Mouse (Mus musculus) ES-CJ7 (cell line): ENCODE measurements around the gene Sec11a.
A peak's percentile ranks its signal among the peaks of the same experiment; 100 is the strongest.
"Not testable (repeated sequence)": the region's sequence is repeated elsewhere in the genome, so short reads cannot be mapped to it uniquely, and the experiment has no call there.

Experiments
- DNase-seq: peaks from one replicate; pipeline ENCODE4 v3.0.0; 2011; ENCODE audit warnings: low read depth, low spot score

The Sec11a gene

DNA sequence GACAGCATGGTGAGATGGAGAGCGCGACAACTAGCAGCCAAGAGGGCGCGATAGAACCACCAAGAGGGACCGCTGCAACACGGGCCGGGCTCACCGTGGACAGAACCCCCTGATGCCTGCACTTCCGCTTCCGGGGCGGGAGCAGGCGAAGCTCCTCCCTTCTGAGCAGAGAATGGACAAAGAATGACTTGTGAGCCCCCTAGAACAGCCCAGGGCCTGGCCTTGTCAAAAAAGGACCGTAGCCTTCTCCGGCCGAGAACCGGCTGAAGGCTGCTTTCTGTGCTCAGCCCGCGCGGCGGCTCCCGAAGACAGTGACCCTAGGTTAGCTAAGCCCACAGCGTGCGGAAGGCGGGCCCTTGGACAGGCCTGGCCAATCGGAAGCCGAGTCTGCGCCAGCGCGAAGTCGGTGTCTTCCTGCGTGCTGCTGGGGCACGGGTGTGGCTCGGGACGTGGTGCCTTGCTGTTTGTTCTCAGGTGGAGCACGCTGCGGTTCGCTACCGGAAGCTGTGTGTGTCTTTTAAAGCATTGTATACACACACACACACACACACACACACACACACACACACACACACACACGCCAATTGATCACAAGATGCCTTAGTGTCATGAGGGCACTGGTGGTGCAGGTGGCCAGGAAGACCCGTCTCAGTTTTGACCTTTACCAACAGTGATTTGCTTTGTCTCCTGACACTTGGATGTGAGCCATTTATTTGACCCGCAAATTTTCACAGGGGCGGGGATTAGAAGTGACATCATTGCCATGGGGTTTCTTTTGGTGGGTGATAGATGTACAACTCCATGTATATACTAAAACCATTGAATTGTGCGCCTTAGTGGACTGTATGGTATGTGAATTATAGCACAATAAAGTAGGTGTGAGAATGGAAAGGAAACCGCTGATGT, at the start of gene Sec11a:
Gene Sec11a, minus strand, starts transcription at position 336 of the 906 bp plus-strand sequence.
- DNase-seq: peak; percentile 95

DNA sequence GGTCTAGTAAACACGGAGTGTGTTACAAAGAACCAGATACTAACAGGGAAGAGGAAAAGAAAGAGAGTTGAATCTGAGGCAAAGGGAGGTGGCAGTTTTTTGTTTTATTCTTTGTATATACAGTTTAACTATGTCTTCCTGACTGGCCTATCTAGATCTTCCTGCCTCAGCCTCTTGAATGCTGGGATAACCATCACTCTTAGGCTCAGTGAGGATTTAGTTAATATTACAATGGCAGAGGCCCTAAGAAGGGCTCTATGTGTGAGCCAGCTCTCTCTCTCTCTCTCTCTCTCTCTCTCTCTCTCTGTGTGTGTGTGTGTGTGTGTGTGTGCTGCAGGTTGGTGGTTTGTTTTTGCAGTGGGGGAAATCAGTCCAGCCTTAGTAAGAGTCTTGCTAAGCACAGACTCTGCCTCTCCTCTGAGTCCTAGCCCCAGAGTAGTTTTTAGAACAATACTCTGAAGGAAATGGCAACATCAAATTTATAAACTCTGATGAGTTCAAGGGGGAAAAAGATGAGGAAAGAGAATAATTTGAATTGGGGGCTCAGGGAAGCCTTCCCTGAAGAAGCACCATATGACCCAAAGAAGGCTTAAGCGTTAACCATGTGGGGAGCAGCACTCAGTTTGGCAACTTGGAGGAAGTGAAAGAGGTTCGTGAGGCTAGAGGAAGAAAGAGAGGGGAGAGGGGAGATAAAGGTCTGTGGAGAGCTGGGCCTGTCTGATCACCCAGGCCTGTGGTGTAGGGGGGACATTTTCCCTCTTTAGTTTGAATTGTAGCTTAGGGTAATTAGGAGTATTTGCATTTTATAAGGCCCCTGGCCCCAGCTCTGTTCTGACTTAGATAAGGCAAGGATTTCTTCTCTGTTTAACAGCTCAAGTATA, 47.9 kb upstream of the Sec11a start:
- DNase-seq: no peak

DNA sequence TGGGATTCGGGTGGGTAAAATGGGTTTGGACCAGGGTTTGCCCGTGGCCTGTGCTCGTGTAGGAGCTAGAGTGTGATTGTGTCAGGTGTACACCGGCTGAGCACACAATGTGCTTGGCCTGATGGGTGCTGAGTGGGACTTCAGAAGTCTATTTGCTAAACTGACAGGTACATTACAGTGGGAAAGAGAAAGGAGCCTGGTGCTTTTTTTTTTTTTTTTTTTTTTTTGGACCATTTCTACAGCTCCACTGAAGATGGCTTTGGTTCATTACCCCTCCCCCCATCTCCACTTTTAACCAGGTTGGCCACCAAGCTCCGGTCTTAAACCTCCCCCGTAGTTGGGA, 47.1 kb upstream of the Sec11a start:
- no peak for DNase-seq

GRCm38 (mm10) chr7:80993834-80994662, 46.5 kb upstream of the Sec11a start:
- no peak for DNase-seq

GRCm38 (mm10) chr7:80992980-80993833, 45.6 kb upstream of the Sec11a start, which contains the start of gene Zfp592:
TSS of gene Zfp592 (plus strand) at chr7:80993681.
- peak; percentile 24 for DNase-seq

- DNase-seq: no peak
Observed at GRCm38 (mm10) chr7:80992631-80992979, 45.0 kb upstream of the Sec11a start.

DNA sequence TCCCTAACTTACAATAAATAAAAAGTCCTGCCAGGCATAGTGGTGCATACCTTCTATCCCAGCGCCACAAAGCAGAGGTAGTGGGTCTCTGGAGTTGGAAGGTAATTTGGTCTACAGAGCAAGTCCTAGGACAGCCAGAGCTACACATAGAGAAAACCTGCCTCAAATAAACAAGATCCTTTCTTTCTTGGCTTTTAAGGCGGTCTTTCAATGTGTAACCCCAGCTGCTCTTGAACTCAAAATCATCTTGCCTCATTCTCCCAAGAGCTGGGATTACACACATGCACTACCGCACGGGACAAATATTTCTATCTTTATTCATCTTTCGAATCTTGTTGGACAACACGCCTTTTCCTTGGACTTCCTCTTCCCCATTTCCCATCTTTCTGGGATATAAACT, 44.5 kb upstream of the Sec11a start:
- no peak for DNase-seq

GRCm38 (mm10) chr7:80991589-80991988, 44.0 kb upstream of the Sec11a start:
- no peak for DNase-seq

- DNase-seq: peak; percentile 19
Observed at GRCm38 (mm10) chr7:80990276-80990675, 42.7 kb upstream of the Sec11a start.

GRCm38 (mm10) chr7:80987805-80988625, 40.4 kb upstream of the Sec11a start:
- no peak for DNase-seq

DNA sequence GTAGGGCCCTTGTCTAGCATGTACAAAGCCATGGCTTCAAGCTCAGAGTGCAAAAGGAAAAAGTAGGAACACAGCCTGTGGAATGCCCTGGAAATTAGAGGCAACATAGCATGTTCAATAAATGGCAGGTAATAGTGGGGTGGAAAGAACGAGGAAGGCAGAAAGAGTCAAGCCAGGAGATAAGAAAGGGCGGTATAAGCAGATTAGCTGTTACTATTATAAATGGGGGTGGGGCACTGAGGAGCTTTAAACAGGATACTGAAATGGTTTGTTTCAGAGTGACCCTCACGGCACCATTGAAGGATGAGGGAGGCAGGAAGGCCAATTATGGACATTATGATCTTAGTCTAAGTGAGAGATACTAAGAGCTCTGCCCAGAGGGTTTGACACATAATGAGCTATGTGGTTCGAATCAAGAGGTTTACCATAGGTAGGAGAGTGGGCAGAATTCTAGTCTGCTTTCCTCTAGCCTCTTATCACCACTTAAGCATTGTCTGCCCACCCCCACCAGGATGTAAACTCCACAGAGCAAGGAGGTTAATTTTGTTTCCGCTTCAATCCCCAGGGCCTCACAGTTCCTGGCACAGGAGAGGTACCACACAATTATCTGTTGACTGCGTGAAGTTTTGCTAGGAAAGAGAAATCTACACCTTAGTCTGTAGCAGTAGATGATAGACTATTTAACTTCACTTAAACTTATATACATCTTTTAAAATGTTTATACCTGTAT, 39.0 kb upstream of the Sec11a start:
- DNase-seq: no peak

- no peak for DNase-seq
Observed at GRCm38 (mm10) chr7:80980566-80980965, 33.0 kb upstream of the Sec11a start.

- not testable (repeated sequence) for DNase-seq
Observed at GRCm38 (mm10) chr7:80973638-80974015, 26.0 kb upstream of the Sec11a start.

GRCm38 (mm10) chr7:80972920-80973637, 25.5 kb upstream of the Sec11a start:
- DNase-seq: not testable (repeated sequence)

DNA sequence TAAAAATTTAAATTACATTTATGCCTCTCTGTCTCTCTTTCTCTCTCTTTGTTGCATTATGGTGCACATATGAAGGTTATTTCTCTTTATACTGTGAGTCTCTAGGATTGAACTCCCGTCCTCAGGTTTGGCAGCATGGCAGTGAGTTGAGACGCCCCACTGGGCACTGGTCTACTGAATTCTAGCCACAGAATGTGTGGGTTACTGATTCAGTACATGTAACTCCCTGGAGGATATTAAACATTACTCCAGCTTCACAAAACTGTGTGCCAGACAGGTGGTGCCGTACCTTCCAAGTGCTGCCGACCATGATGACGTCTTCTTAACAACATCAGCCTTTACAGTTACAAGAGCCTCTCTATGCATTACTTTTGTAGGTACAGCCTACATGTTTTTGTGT, 24.5 kb upstream of the Sec11a start:
- DNase-seq: no peak

DNA sequence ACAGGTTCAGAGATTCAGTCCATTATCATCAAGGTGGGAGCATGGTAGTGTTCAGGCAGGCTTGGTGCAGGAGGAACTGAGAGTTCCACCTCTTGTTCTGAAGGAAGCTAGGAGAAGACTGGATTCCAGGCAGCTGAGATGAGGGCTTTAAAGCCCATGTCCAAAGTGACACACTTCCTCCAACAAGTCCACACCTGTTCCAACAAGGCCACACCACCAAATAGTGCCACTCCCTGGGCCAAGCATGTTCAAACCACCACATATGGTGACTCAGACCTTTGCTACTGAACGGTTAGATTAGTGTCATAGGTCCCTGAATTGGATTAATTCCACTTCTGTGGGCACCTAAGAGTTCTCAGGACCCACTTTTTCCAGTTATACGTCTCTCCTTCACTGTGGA, 23.8 kb upstream of the Sec11a start:
- no peak for DNase-seq

DNA sequence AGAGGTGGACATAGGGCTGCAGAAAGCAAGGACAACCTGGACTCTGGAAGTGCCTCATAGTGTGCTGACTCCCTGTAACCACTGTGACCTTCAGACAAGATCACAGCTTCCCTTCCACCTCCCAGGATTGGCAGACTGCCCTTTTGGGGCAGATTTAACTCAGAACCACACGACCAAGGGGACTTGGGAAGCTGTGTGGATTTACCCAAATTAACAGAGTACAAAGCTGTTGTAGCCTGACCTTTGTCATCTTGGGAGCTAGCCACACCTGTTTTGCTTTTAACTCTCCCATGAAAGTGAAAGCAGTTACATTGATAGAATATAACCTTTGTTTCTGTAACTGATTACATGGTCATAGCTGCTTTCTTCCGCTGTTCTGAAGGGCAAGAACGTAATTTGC, 23.3 kb upstream of the Sec11a start:
- no peak for DNase-seq

DNA sequence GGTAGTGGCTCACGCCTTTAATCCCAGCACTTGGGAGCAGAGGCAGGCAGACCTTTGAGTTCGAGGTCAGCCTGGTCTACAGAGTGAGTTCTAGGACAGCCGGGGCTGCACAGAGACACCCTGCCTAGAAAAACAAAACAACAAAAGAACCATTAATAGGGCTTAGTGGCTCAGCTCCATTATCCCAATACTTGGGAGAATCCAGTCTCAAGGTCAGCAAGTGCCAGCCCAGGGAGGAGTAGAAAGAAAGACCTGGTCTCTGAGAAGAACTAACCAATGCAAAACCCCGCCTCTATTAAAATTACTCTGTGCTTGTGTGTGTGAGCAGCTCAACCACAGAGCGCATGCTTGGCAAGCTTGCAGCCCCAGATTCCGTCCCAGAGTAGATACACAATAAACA, 15.2 kb upstream of the Sec11a start:
- DNase-seq: peak; percentile 82

DNA sequence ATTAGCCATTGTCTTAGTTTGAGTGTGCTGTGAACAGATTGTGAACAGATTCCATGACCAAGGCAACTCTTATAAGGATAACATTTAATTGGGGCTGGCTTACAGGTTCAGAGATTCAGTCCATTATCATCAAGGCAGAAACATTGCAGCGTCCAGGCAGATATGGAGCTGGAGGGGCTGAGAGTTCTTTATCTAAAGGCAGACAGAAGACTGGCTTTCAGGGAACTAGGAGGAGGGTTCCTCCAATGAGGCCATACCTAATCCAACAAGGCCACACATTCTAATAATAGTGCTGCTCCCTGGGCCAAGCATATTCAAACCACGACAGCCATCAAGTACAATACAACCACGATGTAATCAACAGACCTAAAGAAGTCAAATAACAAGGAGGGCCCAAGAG, 11.4 kb upstream of the Sec11a start:
- DNase-seq: no peak
